Mouse (Mus musculus) CH12.LX (cell line): ENCODE data around the gene Birc3.

ENCODE experiments used
- BHLHE40 ChIP-seq: IDR thresholded peaks from 2 replicates; pipeline ENCODE4 v1.6.1; 2011; ENCODE audit warnings: mild to moderate bottlenecking, low read depth, low read length, improper control_type of control experiment
- CTCF ChIP-seq, 2 experiments: IDR thresholded peaks in 1 of 2; conservative IDR thresholded peaks in 1 of 2; 2 replicates each; pipeline ENCODE4 v1.5.1; 2011 to 2012; ENCODE audit warnings: low read depth in 2 of 2, low read length in 2 of 2, improper control_type of control experiment in 1 of 2, inconsistent platforms in 1 of 2, mild to moderate bottlenecking in 1 of 2, moderate library complexity in 1 of 2
- EP300 ChIP-seq: IDR thresholded peaks from 2 replicates; pipeline ENCODE4 v1.6.1; 2011; ENCODE audit warnings: low read length, improper control_type of control experiment
- MAX ChIP-seq: IDR thresholded peaks from 2 replicates; pipeline ENCODE4 v1.6.1; 2011; ENCODE audit warnings: low read length, improper control_type of control experiment
- POLR2A ChIP-seq: IDR thresholded peaks from 2 replicates; pipeline ENCODE4 v1.6.1; 2011; ENCODE audit warnings: low read depth, mild to moderate bottlenecking, improper control_type of control experiment, low read length

DNA sequence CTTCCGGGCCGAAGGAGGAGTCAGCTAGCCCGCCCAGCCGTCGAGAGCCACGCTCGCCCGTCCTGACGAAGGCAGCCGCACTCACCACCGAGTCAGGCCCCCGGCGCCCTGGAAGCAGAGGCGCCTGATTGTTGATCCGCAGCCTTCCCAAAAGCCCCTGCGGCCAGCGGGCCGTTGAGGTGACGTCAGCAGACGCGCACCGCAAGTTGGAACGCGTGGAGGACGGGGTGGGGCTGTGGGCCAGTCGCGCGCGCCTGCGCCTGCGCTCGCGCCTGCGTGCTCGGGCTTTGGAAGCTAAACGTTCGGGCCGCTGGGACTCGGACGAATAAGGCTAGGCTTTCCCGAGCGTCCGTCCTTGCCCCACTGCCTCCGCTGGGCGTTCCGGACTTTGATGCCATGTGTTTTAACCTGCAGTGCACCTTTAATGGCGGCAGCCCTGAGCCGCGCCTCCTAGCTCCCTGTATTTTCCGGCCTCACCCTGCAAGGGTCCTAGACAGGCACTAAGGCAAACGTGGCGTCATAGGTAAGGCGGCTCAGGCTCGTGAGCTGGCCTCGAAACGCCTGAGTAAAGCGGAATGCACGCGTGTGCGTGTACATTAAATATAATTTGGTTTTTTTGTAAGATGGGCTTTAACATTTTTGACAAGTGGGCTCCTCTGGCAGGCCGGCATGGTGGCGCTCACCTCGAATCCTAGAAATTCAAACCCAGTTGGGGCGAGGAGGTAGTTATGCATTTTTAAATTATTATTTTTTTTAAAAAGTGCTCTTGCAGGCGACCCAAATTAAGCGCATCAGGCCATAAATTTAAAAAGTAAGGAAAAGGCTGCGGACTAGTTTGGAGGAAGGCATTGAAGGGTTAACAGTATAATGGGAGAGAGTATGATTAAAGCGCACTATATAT, 35.8 kb downstream of the Birc3 start, which contains the start of gene Birc2:
- TF ChIP-seq POLR2A (peak; percentile 91), MAX (peak; percentile 90), BHLHE40 (peak; percentile 76), EP300 (no peak), CTCF (conservative IDR thresholded peaks at IDR 0.05 in 1 of 2, IDR thresholded peaks at IDR 0.05 in 1 of 2; ENCODE audit: low read depth in 2 of 2, low read length in 2 of 2) (no peak)
